Mouse (Mus musculus): ENCODE results near the gene Cbl.

Cbl gene

DNA sequence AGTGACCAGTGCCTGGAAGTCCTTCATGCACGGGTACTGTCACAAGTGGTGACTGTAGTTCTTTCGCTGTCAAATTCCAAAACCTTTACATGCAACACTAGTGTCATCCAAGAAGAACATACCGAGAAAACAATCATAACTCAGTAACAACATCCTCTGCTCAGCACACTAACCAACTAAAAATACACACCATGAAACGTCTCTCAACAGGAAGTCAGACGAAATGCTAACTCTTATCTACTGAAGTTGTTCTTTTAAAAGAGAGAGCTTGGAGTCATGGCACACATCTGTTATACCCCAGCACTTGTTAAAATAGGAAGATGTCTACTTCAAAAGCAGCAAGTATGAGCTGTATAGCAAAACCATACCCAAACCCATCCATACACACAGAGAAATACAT, 52.3 kb downstream of the Cbl start:
- no peak for DNase-seq (ENCODE audit: low read depth)

DNA sequence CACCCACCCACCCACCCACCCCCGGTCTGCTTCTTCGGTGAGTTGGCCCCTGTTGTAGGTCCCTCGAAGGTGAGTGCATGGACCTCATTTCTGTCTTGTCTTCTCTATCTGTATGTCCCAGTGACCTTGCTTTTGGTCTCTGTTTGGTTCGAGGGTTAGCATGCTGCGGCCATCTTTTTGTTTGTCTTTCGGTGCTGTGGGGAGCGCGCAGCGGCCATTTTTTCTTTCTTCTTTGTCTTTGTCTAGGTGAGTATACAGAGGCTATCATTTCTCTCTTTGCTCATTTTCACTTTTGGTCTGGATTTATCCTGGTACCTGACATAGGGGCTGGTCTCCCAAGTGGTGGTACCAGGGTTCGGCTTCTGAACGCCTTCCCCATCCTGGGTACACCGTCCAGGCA, 55.0 kb downstream of the Cbl start:
- DNase-seq (ENCODE audit: low read depth) = no peak

DNA sequence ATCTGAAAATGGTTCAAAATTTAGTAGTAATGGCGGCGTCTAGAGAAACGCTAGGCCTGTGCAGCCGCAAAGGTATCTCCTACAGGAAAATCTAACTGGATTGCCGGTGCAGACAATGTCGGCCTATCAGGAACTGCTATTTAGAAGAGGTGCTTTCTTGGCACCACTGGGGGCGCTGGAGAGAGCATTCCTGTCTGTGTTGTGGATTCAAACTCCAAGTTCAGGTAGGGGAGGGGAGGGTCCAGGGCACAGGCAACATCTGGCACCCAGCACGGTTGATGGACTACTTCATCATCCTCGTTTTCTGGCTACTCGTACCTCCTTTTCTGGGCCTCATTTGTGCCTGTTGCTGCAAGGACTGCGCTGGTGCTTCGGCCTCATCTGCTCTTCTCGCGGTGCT, 55.5 kb downstream of the Cbl start:
- DNase-seq (ENCODE audit: low read depth) = peak; percentile 49

DNA sequence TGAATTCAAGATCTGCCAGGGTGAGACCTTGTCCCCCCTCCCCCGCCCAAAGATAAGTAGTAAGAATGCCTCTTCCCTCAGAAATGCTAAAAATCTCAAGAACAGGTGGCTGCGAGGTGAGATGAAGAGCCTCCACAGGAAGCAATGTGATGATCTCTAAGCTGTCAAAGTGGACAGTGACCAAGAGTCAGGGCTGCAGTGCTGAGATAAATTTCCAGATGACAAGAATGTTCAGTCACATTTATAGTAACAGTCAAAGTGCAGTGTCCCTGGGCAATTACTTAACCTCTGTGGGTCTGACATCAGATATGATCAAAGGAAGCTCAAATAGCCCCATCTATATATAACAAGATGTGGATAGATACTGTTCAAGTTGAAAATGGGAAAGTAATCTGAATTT, 56.4 kb downstream of the Cbl start:
- no peak for DNase-seq (ENCODE audit: low read depth)

DNA sequence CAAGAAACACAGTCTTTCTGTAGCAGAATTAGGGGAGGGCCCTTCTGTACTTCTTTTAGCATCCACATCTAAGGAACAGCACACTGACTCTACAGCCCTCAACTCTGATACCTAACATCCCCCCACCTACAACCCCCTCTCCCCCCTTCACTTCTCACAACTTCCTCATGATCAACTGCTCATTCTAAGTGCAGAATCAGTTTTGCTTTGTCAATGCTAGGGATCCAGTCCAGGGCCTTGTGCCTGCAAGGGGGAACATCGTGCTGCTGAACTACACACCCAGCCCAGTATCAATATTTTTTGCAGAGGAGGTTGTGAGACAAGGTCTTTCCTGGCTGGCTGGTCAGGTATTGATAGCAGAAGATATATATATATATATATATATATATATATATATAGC, 57.9 kb downstream of the Cbl start:
- DNase-seq (ENCODE audit: low read depth) = no peak

DNA sequence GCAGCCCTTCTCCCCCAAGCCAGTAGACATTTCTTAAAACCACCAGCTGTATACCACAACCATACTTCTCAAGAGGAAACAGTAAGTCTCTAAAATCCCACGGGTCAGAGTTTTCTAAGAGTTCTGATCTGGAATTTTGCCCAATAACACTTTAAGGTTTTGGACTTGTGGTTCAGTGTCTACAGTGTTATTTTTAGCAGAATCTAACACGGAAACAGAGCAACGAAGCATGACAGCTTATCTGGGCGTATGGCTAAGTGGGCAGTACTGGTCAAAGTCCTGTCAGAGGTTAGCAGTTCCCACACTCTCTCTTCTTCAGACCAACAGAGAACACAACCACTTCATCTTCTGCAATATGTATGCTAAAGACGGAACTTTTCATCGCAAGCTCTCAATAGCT, 58.3 kb downstream of the Cbl start:
- DNase-seq (ENCODE audit: low read depth) = peak; percentile 91

DNA sequence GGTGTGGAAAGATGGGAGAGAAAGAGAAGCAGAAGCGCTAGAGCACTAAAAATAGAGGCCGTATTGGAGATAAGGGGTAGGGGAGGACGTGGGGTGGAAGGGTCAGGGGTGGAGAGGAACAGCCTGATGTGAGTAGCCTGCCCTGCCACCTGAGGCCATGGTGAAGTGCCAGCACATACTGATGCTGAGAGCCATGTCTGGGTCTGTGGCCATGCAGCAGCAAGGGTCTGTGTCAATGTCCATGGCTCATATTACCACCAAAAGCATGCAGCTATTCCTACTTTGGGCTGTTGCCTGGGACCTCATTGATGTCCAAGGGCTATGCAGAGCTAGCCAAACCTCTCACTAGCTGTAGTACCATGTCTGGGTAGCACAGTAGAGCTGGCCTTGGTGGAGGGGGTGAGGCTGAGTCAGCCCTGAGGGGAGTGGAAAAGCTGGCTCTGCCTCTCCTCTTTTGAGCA, 63.1 kb downstream of the Cbl start:
- DNase-seq (ENCODE audit: low read depth) = no peak

DNA sequence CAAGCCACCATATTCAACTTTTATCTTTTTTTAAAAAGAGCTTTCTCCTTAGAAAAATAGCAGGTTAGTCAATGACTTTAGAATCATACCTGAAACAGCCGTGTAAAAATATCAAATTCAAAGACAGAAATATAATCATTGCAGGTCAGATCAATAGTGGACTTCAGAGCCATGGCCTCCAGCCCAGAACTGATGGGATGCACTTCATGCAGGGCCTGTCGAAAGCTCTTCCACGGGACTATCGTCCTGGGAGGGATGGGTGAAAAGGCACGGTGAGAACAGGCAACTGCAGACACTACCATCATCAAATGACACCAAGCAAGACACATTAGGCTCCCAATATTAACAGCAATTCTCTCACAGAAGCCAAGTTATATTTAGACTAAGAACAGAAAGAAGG, 64.9 kb downstream of the Cbl start:
- no peak for DNase-seq (ENCODE audit: low read depth)

DNA sequence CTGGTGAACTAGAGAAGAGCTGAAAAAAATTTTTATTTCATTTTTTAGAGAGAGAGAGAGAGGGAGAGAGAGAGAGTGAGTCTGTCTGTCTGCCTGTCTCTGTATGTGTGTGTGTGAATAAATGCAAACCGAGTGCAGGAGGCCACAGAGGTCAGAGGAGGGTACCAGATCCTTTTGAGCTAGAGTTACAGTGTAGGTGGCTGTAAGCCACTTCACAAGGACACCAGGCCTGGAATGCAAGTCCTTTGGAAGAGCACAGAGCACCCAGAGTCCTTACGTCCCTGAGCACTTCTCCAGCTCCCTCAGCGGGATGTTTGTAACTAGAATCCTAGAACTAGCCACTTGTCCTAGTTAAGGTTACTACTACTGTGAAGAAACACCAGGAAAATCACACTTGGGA, 74.0 kb downstream of the Cbl start:
- DNase-seq (ENCODE audit: low read depth) = no peak

DNA sequence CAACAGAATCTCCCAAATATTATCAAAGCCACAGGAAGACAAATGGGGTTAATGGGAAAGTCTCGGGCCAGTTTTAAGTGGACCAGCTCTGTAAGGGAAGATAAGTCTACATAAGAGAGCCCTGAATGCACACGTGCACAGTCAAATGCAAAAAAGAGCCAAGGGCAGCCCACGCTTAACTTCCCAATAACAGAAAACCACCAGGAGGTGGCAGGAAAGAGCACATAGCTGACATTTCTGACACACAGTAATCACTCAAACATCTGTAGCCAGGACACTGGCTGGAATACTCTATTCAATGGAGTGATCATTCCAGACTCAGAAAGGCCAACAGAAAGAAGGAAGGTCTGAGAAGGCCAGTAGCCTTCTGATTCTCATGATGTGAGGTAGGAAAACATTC, 86.6 kb downstream of the Cbl start:
- no peak for DNase-seq (ENCODE audit: low read depth)

DNA sequence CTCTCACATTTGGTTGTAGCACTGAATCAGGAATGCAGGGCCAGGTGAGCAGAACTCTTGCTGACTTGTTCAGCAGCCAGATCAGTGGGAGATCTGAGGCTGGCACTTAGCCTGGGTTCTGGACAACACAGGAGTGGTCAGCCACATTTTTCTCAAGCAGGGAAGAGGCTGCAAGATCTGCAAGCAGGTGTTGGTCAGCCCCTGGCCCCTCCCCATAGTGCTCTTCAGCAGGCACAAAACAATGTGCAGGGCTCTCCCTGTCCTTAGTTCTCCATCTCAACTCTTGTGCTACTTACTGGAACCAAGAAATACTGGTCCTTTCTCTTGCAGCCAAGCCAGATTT, 89.2 kb downstream of the Cbl start:
- DNase-seq (ENCODE audit: low read depth) = no peak

DNA sequence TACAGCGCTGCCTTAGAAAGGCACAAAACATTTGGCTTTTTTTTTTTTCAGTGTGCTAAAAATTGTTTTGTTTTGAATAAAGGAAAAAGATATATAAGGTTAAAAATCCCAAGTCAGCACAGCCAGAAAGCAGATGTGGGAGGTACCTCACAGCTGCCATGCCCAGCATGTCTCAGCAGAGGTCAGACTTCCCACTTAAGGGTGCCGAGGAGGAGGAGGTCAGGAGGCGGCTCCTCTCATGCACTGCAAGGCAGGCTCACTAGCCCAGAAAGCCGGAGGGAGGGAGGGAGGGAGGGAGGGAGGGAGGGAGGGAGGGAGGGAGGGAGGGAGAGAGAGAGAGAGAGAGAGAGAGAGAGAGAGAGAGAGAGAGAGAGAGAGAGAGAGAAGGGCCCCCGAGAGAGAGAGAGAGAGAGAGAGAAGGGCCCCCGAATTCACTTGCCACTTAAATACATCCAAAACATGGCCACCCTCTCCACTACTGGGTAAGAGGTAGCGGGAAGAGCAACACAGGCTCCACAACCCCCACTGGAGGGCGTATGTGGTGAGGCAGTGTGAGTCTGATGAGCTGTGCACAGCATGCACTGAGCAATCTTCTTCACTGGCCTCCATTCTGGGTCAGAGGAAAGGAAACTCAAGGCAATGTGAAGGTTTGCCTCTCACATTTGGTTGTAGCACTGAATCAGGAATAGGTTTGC, 89.7 kb downstream of the Cbl start:
- DNase-seq (ENCODE audit: low read depth) = peak; percentile 38

DNA sequence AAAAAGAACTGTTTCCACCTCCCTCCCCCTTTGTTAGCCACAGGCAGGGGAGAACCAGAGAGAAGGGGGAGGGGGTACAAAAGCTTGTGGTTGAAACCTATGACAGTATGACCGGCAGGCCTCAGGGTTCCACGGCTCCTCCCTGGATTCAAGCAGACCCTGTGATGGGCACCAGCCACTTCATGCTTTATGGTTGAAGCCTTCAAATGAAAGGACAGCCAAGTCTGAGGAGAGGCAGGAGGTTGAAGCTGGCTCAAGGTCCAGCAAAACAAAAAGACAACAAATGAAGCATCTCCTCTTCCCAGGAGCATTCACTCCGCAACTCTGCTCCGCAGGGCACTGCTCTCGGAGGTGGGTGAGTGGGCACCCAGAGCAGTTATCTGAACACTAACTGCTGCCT, 90.4 kb downstream of the Cbl start:
- no peak for DNase-seq (ENCODE audit: low read depth)

DNA sequence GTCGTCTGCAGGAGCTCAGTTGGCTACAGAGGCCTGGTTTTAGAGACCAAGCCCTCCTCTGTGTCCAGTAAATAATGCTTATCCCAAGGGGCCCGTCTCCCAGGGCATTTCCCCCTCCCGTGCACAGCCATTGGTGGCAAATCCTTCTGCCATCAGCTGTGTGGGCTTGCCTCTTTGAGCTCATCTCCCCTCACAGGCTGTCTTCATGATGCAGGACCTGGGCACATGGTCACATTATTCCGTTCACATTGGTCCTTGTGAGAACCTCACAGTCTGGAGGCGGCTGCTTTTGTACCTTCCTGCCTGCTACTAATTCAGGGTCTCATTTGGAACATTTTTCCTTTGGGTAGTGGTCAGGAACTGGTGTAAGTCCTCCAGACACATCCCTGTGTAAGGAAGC, 91.9 kb downstream of the Cbl start:
- no peak for DNase-seq (ENCODE audit: low read depth)

DNA sequence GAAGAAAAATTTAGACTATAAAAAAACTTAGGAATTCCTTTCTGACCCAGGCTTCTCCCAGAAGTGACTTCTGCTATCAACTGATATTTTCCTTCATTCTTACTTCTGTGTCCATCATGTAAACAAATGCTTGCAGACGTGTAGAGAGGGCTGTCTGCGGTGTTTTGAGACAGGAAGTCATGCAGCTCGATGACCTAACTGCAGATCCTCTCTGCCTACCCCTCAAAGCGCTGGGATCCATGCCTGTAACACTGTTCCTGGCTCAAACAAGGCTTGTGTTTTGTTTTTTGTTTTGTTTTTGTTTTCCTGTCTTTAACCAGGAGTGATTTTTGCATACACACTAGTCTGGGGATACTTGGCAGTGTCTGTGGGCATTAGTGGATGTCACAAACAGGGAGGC, 96.0 kb downstream of the Cbl start:
- DNase-seq (ENCODE audit: low read depth) = peak; percentile 42

DNA sequence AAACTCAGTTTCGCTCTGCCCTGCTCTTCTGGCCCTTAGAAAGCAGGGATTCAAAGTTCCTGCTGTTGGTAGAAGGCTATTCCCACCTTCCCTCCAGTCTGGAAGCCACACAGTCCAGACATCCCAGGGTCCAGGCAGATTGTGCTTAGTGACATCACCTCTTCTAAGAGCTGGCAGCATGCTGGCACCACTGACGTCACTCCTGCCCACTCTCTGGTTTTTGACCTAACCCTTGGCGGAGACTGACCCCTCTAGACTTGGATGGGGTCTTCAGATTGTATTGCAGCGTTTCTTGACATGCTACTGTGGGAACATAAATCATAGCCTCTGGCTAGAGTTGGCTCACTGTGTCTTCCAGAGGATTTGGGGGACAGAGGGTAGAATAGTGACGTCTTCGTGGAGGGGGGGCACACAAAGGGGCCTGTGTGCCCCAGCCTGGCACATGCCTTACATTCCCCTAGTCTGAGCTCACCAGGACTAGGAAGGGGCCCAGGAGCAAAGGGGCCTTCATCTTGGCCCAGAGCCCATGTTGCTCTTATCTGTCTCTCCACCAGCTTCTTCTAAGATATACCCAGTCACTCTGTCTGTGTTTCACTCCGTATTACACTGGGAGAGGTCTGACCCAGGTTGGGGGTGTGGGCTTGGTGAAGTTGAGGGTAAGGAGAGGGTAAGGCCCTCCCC, 98.0 kb downstream of the Cbl start:
- DNase-seq (ENCODE audit: low read depth) = no peak

DNA sequence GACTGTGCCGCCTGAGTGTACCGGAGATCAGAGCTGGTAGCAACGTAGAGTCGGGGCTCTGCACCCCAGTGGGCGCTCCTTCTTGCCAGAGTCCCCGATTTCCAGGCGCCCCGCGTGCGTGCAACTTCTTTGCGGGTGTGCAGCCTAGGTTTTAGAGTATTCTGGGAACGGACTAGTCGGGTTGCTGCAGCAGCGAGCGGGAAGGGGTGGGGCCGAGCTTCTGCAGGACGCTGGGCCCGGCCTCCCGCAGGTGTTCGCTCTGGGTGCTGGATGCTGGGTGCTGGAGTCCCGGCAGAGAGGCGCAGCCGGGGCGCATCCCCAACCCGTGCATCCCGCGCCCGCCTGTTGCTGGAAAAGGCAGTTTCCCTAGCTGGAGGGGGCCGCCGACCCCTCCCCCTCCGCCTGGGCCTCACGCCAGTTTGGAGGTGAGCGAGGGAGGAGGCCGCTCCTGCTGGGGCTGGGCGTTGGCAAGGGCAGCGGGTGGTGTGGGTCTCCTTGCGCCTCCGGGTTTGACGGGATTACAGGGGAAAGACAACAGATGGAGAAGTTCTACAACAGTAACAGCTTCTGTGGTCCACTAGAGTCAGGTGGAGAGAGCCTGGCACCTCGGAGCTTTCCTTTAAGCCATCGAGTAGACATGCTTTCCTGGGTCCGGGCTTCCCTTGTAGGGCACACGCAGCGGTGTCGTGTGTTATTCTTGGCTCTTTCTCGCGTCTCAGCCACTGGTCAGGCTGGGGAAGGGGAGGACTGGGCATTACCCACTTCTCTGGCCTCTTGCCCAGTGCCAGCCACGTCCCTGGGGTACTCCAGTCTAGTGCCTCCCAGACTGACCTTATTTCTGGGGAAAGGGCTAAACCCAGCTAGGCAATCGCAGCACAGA, 98.8 kb downstream of the Cbl start:
- no peak for DNase-seq (ENCODE audit: low read depth)

DNA sequence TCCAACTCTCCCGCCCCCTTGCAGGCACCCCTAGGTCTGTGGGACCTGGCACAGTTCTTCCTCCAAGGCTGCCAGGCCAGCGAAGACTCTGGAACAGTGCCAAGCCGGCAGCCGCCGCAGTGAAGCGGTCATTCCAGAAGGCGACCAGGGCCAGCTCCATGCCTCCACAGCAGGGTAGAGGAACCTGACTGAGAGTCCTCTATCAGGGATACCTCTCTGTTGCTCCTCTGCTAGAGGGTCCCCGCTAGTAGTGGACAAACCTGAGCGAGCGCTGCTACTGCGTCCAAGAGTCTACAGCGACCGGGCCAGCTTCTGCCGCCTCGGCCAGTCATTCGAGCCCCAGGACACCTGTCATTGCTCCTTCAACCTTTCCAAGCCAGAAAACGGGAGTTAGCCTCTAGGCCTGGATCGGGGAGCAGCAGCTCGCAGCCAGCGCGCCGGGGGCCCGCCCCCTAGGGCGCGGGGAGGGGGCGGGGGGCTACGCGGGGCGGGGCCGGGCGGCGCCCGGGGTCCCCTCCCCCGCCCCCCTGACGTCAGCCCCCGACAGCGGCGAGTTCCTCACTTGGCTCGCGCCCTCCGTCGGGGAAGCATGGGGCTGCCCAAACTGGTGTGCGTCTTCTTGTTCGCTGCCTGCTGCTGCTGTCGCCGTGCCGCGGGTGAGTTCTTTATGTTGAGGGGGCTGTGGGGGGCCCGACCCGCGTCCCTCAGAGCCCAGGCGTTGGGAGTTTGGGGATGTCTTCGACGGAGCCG, 99.6 kb downstream of the Cbl start, which contains the start of gene Mcam:
Gene Mcam (plus strand): TSS at position 369 of the 750 bp plus-strand sequence.
- DNase-seq (ENCODE audit: low read depth) = peak; percentile 60

DNA sequence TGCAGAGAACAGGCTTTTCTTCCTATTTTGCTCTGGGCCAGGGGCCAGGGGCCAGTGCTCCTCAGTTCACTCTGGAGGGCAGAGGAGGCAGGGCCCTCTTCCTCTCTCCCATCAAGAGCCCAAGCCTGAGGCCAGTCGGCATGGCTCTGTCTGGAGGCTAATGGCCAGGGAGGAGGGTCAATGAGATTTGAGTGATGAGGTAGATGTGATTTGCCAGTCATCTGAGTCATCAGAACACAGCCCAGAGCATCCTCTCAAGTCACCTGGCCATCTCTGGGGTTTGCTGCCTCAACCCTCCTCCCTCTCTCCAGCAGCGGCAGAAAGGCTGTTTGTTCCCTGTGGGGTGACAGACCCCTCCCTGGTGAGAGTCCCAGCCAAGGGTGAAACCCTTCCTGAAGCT, 100.6 kb downstream of the Cbl start:
- no peak for DNase-seq (ENCODE audit: low read depth)

DNA sequence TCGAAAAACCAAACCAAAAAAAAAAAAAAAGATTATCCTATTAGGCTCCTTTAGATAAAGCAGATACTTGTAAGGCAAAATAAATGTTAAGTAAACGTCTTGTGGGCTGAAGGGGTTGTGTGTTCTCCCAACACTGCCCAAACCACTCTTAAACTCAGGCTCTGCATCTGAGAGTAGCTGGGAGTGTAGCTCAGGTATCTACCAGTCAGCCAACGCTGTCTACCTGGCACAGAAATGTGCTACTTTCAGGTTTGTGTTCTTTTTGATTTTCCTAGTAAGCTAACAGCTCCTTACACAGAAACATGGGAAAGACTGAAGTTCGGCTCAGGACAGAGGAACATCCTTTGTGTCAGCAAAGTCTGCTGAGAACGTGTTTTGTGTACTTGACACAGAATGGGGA, 101.6 kb downstream of the Cbl start:
- no peak for DNase-seq (ENCODE audit: low read depth)

DNA sequence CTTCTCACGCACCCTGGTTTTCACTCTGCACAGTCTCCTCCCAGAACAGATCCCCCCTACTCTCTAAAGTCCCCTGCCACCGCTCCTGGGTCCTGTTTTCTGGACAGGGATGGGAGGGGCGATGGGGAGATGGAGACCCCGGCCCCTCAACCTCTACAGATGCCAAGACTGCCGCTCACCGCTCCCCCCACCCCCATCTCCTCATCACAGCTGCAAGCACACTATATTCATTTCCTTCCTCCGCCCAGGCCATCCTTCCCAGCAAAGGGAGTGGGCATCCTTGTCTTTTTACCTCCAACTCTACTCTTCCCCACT, 102.6 kb downstream of the Cbl start:
- no peak for DNase-seq (ENCODE audit: low read depth)

DNA sequence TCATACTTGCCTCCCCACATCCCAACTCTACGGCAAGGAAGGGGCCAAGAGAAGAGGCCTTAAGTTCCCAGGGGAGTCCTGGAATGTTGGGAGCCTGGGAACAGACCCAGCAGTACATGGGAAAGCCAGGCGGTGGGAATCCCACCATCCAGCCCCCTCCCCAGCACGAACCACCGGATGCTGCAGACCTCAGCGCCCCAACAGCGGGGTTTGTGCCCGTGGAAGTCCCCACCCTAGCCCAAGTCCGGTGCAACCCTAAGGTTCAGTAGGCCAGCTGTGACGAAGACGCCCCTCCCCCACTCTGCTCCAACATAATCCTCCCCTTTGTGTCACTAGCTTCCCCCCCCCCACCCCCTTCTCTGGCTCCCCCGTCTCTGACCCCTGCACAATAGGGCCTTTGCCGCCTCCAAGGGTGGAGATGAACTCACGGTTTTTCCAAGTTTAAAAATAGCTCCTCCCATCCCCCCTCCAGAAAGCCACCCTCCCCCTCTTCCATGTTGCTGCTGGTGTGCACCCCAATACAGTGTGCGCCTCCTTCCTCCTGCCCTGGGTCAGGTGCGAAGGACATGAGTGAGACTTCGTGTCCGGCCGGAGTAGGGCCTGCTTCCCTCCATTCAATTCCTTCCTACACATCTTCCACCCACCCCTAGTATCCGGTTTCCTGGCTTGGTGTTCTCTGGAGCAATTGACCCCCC, 103.1 kb downstream of the Cbl start:
- no peak for DNase-seq (ENCODE audit: low read depth)

Measured in 416B (cell line).